Mouse (Mus musculus) brain, adult 2 months (tissue): ENCODE measurements around the gene Gfi1b.
A peak's percentile ranks its signal among the peaks of the same experiment; 100 is the strongest.

Source experiments
- DNase-seq: peaks from one replicate; pipeline ENCODE4 v3.0.0; 2011; ENCODE audit warnings: low read depth, low spot score

Gene Gfi1b

DNA sequence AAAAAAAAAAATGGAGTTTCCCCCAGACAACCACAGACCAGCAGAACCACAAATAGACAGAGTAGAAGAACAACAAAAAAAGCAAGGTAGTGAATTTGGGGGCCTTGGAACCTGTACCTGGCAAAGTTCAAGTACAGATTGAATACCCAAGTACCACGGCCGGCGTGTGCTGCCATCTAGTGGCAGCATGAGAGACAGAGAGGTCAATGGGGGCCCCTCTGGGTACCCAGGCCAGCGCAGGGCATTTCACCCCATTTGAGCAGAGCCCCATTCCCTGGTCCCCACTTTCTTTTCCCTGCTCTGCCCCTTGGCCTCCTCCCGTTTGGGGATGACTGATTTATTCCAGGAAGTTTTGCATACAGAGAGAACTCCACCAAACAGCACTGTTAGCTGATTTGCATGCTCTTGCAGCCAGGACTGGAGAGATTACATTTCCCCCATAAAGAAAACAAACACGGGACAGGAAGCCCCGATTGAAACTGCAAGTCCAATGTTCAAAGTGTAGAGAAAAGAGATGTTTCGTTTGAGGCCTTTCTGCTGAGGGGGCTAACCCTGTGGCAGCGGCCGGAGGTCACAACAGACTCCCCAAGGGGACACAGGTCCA lies 841 bp upstream of the Gfi1b start:
- peak; percentile 15 for DNase-seq

DNA sequence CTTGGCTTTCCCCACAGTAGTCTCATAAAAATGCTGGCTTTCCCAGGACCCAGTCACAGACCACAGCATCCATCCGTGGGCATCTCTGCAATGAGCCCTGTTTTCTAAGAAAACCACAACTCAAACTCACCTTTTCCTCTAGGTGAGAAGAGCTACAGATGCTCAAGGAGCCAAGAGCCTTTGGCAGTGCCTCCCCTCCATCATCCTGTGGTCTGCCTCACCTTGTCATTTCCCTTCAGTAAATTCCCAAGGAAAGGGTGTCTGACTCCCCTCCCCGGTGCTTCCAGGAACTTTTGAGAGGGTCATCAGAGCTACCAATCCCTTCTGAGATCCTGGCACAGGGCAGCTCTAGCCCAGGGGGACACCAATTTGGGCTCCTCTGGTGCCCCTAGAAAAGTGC lies 671 bp downstream of the Gfi1b start:
- no peak for DNase-seq

DNA sequence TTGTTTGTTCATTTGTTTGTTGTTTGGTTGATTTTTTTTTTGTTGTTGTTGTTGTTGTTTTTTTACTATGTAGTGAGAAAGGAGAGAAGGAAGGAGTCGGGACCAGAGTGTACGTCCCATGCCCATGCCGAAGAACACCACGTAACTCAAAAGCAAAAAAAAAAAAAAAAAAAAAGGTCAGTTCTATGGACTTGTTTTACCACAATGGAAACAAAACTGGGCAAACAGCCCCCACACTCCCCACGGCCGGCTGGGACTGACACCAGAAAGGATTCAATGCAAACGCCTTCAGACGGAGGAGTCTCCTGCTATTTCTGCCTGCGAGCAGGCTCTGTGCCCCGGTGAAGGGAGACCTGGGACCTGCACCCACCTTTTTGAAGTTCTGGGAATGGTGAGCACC lies 1.3 kb downstream of the Gfi1b start:
- DNase-seq = no peak

DNA sequence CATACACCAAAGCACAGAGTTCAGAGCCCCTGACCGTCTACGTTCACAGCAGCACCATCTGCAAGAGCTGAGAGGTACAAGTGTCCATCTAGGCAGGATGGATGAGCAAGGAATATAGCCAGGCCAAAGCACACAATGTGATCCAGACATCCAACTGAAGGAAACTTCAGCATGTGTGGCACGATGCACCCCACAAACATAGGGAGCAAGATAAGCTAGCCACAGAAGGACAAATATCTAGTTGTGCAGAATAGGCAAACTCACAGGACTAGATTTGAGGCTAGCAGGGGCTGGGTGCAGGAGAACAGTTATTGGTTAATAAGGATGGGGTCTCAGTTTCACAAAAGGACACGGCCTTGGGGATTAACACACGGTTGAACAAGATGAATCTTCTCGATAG lies 2.4 kb downstream of the Gfi1b start:
- DNase-seq = no peak

DNA sequence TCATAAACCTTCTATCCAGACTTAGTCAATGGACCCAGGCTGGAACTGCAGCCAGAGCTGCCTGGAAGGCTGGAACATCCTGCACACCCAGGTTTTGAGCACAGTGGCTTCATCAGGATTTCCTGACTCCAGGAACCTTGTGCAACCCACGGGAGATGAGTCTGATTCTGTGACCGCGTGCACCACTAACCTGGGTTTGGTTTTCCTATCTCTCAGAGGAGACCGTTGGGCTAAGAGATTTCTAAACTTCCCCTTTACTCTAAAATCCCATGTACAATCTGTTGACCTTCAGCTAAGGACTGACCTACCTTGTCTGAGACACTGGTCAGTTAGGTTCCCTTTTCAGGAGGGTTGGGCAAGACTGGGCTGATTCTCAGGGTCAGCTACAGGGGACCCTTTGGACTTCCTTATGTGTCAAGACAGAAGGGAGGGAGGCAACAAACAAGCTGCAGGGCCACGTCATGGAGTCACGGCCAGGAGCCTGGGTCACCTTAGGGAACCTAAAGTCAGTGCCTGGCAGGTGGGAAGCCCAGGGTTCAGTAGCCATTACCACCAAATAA lies 2.9 kb downstream of the Gfi1b start:
- DNase-seq = no peak

DNA sequence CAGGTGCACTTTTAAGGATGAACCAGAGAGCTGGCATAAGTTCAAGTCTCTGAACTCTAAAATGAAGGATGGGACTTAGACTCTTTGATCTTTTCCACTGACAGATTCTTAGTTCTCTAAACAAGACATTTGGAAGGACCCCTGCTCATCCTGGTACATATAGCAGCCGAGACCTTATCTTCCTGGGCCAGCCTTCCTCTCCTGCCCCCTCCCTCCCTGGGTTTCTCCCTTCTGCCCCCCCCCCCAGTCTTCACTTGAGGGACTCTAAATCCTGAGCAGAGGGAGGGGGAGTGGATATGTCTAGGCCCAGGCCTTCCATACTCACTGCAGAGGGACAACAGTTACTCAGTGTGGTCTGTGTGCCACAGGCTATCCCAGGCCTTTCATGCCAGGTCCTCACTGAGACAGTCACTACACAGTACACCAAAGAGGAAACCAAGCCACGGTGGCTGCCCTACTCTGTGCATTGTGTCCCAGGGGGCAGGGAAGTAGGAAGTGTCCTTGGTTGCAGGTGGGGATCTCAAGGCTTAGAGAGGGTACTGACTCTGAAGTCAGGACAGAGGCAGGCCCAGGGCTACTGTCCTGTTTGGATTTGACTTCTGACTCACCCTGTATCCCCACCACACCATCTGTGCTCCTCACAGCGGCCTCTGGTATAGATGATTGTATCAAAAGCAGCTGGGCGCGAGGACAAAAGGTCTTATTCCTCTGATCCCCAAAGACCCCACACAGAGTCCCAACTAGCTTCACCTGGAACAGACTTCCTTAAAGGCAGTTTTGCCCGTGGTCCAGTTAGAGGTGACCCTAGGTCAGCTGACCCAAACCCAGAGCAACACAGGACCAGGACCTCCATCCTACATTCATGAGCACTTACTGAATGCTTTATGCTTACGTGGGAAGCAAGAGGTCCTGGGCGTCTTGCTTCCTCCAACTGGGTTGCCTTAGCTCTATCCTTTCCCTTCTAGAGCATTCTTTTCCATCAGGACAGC lies 4.0 kb downstream of the Gfi1b start:
- DNase-seq = no peak

DNA sequence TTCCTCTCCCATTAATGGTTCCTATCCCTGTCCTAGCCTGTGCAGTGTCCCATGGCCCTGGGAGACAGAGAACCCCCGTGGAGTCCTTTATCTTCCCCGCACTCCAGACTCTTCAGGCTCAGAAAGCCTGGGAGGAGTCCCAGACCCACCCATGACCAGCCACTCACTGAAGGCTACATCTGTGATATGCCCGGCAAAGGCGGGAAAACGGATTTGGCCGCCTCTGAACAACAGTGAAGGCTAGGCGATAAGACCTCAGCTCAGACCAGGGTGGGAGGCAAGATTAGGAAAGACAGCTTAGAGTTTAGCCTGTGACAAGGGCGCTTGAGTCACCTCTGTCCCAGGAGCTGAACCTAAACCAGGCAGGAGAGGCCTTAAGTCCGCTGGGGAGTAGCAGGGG lies 4.9 kb downstream of the Gfi1b start:
- no peak for DNase-seq

DNA sequence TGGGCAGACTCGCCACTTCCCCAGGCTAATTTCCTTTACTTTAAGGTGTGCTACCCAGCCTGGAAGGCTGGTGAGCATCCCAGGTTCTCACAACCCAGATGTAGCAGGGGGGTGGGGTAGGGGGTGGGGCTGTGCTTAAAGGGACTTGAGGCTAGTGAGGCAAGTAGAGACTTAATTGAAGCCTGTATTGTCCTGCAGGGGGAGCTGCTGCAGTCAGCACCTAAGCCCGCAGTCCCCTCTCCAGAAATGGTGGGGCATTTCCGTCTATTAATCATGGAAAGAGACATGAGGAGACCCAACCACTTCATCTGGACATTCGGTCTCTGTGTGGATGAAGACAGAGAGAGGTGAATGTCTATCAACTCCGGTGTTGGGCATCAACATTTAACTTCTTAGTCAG lies 5.4 kb downstream of the Gfi1b start:
- peak; percentile 9 for DNase-seq

DNA sequence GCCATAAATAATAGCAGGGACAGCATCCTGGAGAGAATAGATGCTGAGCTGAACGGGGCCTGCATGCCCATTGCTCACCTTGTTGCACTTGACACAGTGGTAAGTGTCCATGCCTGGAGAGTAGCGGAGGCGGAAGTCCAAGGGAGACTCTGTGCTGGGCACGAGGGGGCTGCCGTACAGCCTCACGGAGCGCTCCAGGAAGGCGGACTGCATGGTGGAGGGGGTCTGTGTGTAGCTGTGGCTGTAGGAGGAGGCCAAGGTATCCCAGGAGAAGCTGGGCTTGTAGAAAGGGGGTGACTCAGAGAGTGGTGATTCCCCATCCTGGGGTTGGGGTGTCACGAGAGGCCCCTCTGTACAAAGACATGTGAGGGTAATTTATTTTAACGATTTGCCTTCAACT lies 8.2 kb downstream of the Gfi1b start:
- DNase-seq = no peak

DNA sequence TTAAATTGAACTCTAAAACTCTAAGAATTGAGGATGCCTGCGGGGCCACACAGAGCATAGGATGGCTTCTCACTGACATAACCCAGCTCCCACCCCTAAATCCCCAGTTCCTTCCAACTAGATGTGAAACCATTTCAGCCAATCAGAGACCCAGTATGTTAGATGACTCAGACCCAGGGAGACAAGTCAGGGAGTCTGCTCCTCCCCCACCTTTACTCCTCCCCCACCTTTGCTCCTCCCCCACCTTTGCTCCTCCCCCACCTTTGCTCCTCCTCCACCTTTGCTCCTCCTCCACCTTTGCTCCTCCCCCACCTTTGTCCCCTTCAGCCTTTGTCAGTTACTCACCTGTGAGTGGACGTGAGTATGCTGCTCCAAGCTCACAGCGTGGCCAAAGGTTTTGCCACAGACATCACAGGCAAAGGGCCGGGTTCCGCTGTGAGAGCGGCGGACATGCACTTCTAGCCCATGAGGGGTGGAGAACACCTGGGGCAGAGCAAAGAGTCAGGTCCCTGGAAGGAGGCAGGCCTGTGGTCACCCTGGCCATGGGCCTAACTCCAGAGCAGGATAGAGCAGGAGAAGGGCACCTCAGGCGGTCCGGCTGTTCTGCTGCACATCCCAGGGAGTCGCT lies 9.2 kb downstream of the Gfi1b start:
- no peak for DNase-seq

DNA sequence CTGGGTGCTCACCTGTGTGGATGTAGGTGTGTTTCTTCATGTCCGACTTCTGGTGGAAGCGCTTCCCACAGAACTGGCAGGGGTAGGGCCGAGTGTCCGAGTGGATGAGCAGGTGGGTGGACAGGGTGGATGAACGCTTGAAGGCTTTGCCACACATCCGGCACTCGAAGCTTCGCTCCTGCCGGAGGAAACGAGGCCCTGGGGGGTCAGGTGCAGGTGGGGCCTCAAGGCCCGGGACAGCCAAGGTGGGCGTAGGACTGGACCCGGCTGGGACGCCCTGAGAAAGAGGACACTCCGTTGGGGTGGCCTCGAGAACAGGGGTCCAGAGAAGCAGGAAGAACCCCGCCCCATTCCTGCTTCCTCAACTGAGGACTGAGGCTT lies 10.4 kb downstream of the Gfi1b start:
- no peak for DNase-seq

DNA sequence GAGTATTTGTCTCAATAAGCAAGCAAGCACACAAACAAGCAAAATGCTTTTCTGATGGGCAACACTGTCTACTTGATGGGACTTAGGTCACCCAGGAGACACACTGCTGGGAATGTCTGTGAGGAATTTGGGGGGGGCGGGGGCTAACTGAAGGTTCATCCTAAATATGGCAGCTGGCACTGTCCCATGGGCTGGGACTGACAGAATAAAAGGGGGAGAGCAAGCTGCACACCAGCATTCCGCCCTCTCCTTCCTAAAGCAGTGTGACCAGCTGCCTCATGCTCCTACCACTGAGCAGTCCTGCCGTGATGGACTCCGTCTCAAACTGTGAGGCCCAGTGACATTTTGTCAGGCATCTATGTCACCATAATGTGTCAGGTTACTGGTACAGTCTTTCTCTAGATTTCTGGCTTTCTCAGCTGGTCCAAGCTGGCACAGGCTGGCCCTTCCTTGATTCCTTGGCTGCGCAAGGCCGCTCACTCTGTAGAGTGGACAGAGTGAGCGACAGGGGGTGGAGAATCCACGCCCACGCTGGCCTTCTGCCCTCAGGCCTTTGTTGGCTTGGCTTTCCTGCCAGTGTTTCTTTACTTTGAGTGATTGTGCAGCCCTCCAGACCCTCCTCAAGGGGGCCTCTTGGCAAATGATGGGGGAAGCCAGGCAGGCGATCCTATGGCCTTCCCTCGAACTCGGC lies 10.9 kb downstream of the Gfi1b start:
- DNase-seq = peak; percentile 4

DNA sequence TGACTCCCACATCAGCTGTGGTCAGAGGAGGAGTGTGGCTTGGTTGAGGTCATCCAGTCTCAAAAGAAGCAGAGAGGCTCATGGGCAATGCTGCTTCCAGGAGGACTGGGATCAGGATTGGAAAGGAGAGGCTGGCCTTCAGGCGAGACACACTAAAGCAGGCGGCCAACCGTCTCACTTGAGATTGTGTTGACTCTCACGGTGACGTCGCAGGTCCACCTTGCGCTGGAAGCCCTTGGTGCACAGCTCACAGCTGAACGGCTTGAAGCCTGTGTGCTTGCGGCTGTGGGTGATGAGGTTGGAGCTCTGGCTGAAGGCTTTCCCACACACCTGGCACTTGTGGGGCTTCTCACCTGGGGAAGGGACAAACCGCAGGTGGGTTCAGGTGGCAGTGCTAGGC lies 11.9 kb downstream of the Gfi1b start:
- no peak for DNase-seq

DNA sequence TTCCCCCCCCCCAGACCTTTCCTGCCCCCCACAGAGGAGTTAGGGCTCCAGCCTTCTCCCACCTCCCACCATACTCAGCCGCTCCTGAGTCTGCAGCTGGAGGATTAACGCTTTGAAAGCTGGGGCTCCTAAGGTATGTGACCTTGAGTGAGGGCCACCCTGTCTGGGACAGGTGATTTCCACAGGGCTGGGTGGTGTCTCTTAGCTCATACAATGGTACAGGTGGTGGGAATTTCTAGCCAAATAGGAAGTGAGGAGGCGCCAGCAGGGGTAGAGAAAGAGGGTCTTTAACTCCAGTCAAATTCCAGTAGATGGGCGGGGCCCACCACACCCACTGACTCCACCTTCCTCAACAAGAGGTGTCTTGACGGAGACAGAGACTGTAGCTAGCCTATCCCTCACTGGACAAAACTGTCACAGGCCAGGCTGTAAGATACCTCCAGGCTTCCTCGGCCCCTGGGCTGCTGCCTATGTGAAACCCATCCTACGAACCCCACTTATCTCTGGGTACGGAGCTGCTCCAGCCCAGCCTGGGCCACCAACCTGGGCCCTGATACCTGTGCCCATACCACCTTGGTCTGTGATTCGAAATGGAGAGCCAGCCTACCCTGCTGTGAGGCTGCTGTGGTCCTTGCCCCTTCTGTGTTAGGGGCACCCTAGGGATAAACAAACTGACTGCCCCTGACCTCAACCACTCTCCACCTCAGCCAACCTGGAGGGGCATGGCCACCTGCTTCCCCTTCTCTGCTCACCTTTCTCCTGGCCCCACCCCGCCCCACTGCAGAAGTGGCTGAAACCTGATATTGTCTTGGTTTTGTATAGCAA lies 14.2 kb downstream of the Gfi1b start:
- DNase-seq = no peak

DNA sequence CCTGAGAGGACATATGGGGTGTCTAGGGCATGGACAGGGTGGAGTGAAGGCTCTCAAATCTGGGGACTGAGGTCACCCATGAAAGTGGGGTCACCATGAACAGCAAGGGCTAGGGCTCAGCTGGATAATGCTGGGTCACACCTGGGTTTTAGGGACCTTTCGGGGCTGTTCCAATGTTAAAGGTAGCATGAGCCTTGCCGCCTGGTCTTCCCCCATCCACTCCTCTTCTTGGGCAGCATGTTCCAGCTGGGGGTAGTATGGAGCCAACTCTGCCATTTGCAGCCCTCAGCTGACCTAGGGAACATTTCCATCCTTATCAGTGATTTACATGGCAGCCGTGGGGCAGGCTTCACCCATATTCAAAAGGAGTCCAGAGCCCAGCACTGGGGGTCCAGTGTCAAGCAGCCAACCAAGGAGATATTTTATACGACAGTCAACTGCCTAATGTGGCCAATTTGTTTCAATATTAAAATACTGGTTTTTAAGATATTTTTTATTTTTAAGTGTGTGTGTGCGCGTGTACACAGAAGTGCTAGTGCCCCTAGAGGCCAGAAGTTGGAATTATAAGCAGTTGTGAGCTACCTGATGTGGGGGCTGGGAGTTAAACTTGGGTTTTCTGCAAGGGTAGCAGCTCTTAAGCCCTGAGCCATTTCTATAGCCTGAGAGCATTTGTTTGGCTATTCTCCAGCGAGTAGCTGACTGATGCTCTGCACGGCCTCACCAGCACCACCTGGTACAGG lies 15.0 kb downstream of the Gfi1b start:
- peak; percentile 30 for DNase-seq

DNA sequence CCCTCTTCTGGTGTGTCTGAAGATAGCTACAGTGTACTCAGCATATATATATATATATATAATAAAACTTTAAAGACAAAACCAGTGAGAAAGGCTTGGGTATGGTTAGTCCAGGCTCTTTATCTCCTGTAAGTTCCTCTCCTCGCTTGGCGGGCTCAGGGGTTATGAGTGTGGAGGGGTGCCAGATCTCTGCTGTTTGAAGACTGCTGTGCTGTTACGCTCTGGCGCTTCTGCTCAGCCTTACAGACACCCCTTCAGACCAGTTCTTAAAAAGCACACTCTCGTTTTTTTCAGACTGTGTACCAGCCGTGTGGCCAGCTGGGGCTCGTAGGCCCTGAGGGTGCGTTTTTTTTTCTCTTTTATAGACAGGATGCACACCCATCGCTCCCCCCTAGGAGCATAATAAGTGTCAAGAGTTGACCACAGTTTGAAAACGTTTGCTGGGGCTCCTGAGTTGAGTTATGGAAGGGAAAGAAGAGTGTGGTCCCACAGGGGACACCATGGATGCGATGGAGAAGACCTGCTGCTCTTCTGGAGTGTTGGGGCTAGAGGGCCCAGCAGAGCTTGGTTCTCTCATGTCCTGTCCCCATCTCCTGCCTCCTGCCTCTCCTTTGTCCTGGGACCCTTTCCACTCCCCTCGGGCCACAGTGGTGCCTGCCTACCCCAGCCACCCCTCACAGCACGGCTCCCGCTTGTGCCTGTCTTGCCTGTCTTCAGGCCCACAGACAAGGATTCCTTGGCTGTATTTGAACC lies 15.8 kb downstream of the Gfi1b start:
- DNase-seq = no peak

DNA sequence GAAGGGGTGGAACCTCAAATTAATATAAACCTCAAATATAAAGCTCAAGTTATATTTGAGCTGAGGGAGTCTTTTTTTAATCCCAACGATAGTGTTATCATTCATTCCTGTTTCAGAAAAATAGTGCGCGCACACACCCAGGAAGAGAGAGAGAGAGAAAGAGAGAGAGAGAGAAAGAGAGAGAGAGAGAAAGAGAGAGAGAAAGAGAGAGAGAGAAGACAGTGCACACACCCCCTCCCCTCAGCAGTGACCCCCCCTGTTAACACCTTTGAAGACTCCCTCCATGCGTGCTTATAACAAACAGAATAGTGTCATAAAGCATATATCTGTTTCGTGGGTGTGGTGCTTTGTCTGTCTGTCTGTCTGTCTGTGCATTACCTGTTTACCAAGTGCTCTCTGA lies 18.2 kb downstream of the Gfi1b start:
- no peak for DNase-seq

DNA sequence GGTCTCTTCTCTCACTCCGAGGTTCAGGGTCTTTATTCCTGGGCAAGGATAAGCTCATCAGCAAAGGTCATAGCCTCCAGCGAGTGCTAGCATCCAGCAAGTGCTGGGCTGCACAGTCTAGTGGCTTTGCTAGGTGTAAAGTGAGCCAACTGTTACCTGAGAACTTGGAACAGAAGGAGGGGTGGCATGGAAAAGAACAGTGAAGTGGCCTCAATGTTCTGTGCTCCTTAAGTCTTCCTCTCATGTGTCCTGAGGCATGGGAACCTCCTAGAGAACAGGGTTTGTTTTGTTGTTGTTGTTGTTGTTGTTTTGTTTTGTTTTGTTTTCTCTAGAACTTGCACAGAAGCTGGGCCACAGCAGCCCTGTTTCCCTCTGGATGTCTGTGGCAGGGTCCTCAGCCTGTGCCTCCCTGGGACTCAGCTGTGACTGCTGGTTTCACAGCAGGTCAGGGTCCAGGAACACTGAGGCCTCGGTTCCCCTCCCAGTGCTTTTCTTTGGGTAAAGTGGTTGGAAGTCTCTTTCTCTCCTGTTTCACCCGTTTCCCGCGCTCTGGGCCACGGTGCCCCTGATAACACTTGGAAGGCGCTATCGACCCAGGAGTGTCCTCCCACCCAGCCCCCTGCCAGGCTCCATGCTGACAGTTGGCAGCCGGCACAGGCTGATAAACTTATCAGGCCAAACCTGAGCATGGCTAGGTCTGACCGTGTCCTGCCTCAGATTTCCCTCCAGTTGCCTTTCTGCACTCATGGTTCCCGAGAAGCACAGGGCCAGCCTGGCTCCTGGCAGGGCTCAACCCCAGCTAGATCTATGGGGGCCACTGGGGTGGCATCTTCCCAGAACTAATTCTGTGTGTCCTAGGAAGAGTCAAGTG lies 19.8 kb downstream of the Gfi1b start:
- DNase-seq = no peak

DNA sequence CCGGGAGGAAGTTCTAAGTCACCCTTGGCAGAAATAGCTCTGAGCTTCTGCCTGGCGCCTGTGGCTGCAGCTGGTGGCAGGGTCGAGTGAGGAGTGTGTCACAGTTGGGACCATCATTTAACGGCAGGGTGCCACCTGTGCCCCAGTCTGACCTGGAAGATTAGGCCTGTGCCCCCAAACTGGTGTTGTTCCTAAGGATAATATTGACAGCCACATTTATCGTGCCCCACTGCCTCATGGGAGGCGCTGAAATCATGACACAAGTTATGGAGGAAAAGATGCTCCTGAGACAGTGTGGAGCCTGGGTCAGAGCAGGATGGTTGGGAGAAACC lies 22.2 kb downstream of the Gfi1b start:
- no peak for DNase-seq
